Mouse (Mus musculus) CD4-positive, CD25-positive, alpha-beta regulatory T cell (primary cell): Measurements from ENCODE around the gene Dnm3. TPM values are rescaled to one million over a fixed set of nuclear protein-coding genes. Genes with fewer than 3 reads are reported as not detected.

Experiments used
- polyA plus RNA-seq: library from polyadenylated mRNA; unstranded; fragments of 100-300 nt; shearing (Covaris generic); gene quantifications from one replicate; pipeline ENCODE4 v1.2.1, GENCODE M21; 2017

Dnm3 gene
- polyA plus RNA-seq: 0.59 TPM

DNA sequence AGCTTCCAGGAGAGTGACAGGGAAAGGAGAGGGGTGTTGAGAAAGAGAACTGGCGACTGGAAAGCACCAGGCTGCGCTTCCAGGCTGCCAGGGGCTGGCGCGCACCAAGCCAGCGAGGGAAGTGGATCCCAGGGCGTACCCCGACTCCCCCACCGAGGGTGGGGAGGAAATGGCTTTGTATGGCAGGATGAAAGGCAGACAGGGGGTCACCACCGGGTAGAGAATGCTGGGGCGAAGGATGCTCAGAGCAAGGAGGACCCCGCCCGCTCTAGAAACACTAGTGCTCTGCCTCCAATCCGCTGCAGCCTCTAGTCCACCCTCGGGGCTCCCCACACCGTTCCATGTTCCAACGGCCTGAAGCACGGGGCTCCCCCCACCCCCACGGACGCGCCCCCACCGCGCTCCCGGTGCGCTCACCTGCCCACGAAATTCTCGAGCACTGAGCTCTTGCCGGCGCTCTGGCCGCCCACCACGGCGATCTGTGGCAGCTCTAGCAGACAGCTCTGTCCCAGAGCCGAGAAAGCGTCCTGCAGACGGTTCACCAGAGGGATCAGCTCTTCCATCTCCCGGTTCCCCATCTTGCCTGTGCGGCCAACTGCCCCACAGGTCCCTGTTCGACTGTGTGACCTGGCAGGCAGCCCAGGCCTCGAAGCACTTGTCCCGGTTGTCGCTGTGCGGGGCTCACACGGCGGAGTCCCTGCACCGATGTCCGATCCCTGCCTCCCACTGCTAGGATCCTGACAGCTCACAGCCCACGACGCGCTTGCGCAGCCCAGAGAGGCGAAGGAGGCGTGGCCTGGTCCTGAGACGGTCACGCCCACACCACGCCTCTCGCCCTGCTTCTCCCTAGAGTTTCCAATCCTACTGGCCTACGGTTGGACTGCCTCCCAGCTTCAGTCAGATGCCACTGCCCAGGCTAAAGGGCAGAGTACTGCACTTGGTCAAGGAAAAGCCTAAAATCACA is at the start of gene Dnm3:
Gene Dnm3, minus strand, starts transcription at position 789 of the 964 bp plus-strand sequence.

DNA sequence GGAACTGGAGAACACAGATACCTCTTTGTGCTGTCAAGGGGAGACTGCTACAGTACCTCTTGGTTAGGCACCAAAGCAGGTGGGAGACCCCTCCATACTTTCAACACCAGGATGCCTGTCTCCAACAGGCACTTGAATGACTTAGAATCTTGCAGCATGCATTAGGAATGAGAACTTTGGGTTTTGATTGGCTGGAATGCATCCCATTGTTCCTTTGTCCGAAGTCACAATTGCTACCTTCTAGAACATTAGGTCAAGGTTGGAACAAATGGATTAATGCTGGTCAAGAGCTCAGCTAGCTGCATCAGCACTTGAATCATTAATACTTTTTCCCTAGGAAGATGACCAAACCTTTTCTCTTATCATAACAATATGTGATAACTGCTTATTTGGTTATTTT is 498.3 kb downstream of the Dnm3 start, which contains the start of gene 4930558K02Rik:
Gene 4930558K02Rik, minus strand, starts transcription at position 101 of the 400 bp plus-strand sequence.

DNA sequence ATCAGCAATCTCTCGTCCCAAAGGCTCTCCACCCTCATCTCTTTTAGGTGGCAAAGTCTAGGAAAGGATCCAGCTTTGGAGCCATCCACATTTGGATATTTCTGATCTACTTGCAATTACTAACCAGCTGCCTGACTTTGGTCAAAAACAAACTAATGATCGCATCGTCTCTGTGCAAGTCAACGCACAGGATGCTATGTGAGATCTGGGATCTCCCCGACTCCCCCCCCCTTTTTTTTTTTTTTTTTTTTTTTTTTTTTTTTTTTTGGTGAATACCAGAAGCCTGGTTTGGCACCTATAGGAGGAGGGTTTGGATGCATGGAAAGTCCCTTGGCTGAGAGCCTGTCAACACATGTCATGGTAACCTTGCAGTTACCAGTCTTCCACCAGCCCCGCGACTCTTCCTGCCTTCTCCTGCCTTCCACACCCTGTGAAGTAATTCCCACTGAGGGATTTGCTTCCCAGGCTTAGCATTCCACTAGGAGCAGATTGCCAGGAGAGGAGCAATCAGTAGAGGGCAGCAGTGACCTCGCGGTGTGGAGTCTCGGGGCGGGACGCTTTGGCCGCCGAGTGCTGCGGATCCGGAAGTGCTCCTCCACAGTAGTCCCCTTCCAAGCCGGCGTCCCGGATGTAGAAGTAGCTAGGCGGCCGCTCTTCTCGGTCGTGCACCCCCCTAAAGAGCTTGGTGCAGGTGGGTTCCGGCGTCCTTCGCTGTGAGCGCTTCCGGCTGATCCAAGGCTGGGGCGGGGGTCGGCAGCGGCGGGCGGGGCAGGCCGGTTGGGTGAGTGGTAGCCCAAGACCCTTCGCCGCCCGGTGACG is 509.0 kb downstream of the Dnm3 start, which contains the start of gene Pigc:
Gene Pigc, plus strand, starts transcription at position 598 of the 819 bp plus-strand sequence.

Other genes with a start within 250 kb of the Dnm3 start
- 22.5 TPM for gene Mettl13, start 70.5 kb upstream of the Dnm3 start, polyA plus RNA-seq
- 86.6 TPM for gene Vamp4, start 92.5 kb upstream of the Dnm3 start, polyA plus RNA-seq
- gene Myoc, start 161.1 kb upstream of the Dnm3 start, polyA plus RNA-seq: not detected
- gene Myocos, start 180.2 kb upstream of the Dnm3 start, polyA plus RNA-seq: not detected